Mouse (Mus musculus): Measurements from ENCODE around the gene Olfr1535. TPM values are rescaled to one million over a fixed set of nuclear protein-coding genes. Genes with fewer than 3 reads are reported as not detected.

The Olfr1535 gene
- total and polyA plus RNA-seq, 2 experiments: not detected

- WGBS: 1% methylated on average over 39 of the region's 39 CpGs
- Histone ChIP-seq H3K36me3 (ENCODE audit: control insufficient read depth, insufficient read depth, low read length) (peaks cover 8% of the 10 kb centered on the region), H3K27ac (replicated peaks; ENCODE audit: insufficient read depth, low read depth, low read length) (peak within 1 kb of the TSS; percentile 87), H3K9ac (ENCODE audit: low read depth, low read length) (peak within 1 kb of the TSS; percentile 100), H3K4me3 (ENCODE audit: insufficient read depth, low read depth, low read length) (peak within 1 kb of the TSS; percentile 98), H3K27me3 (ENCODE audit: control insufficient read depth, insufficient read depth, low read length) (no peaks in the 10 kb centered on the region), H3K79me2 (ENCODE audit: control insufficient read depth, insufficient read depth, low read length) (0 out of 2 replicates have a peak, but pooled peaks cover 2% of the 10 kb centered on the region), H3K4me1 (ENCODE audit: control insufficient read depth, insufficient read depth, low read length) (peaks cover 2% of the 10 kb centered on the region; the same call in 1 of the 2 replicates)
- peak; percentile 82 for DNase-seq (ENCODE audit: extremely low read depth, low read depth, low spot score)
- TF ChIP-seq POLR2A (IDR thresholded peaks at IDR 0.05; ENCODE audit: extremely low read depth, insufficient read depth, low read length) (no peak), CTCF (IDR thresholded peaks at IDR 0.05; ENCODE audit: low read depth, low read length) (0 out of 2 replicates have a peak, but pooled peaks have one; percentile 0)
Observed at GRCm38 (mm10) chr13:21530781-21531201, 28.9 kb downstream of the Olfr1535 start, which contains the start of gene Zkscan8. TSS of gene Zkscan8 (minus strand) at chr13:21531120.

- WGBS: 48% methylated on average over 7 of the region's 7 CpGs
- peaks cover 2% of the 10 kb centered on the region; the same call in 1 of the 2 replicates for H3K4me1 ChIP-seq (ENCODE audit: control insufficient read depth, insufficient read depth, low read length)
- TF ChIP-seq POLR2A (IDR thresholded peaks at IDR 0.05; ENCODE audit: extremely low read depth, insufficient read depth, low read length) (no peak), CTCF (IDR thresholded peaks at IDR 0.05; ENCODE audit: low read depth, low read length) (no peak)
Observed at GRCm38 (mm10) chr13:21530136-21530535, 29.6 kb downstream of the Olfr1535 start.

GRCm38 (mm10) chr13:21506221-21506649 is 53.5 kb downstream of the Olfr1535 start:
- peak overlapping the region; percentile 76 for H3K9ac ChIP-seq (ENCODE audit: low read depth, low read length)
- under 1% methylated on average over 21 of the region's 21 CpGs for WGBS
- peak overlapping the region; percentile 86 for H3K27ac ChIP-seq (replicated peaks; ENCODE audit: insufficient read depth, low read depth, low read length)
- no peaks in the 10 kb centered on the region for H3K27me3 ChIP-seq (ENCODE audit: control insufficient read depth, insufficient read depth, low read length)
- DNase-seq (ENCODE audit: extremely low read depth, low read depth, low spot score): peak; percentile 82
- H3K36me3 ChIP-seq (ENCODE audit: control insufficient read depth, insufficient read depth, low read length): no peaks in the 10 kb centered on the region
- no peaks in the 10 kb centered on the region for H3K79me2 ChIP-seq (ENCODE audit: control insufficient read depth, insufficient read depth, low read length)
- peaks cover 1% of the 10 kb centered on the region; the same call in 1 of the 2 replicates for H3K4me1 ChIP-seq (ENCODE audit: control insufficient read depth, insufficient read depth, low read length)
- H3K4me3 ChIP-seq (ENCODE audit: insufficient read depth, low read depth, low read length): peak overlapping the region; percentile 90
- TF ChIP-seq POLR2A (IDR thresholded peaks at IDR 0.05; ENCODE audit: extremely low read depth, insufficient read depth, low read length) (0 out of 2 replicates have a peak, but pooled peaks have one; percentile 42), CTCF (IDR thresholded peaks at IDR 0.05; ENCODE audit: low read depth, low read length) (no peak)

More at GRCm38 (mm10) chr13:21530136-21530535, 29.6 kb downstream of the Olfr1535 start:
- H3K4me3 ChIP-seq (ENCODE audit: insufficient read depth, low read depth, low read length): peak overlapping the region; percentile 4; the same call in 1 of the 2 replicates
- H3K9ac ChIP-seq (ENCODE audit: low read depth, low read length): no peak overlapping the region
- H3K36me3 ChIP-seq (ENCODE audit: control insufficient read depth, insufficient read depth, low read length): peaks cover 12% of the 10 kb centered on the region
- 0 out of 2 replicates have a peak, but pooled peaks cover 2% of the 10 kb centered on the region for H3K79me2 ChIP-seq (ENCODE audit: control insufficient read depth, insufficient read depth, low read length)
- no peaks in the 10 kb centered on the region for H3K27me3 ChIP-seq (ENCODE audit: control insufficient read depth, insufficient read depth, low read length)
- H3K27ac ChIP-seq (replicated peaks; ENCODE audit: insufficient read depth, low read depth, low read length): no peak overlapping the region
- DNase-seq (ENCODE audit: extremely low read depth, low read depth, low spot score): peak; percentile 9

Other genes starting within 250 kb of the Olfr1535 start
Only the 30 nearest of the 31 such genes appear.
- gene Olfr1367, start 213.0 kb downstream of the Olfr1535 start, total RNA-seq (2014; rRNA removed): not detected in 2 replicates
- gene Olfr1367, start 213.0 kb downstream of the Olfr1535 start, polyA plus RNA-seq (2012; rRNA removed): not detected in 2 replicates
- gene Zscan12, start 197.1 kb downstream of the Olfr1535 start, total RNA-seq (2014; rRNA removed): 5.4 and 6.0 TPM in 2 replicates
- 1.0 and 1.2 TPM in 2 replicates for gene Zscan12, start 197.1 kb downstream of the Olfr1535 start, polyA plus RNA-seq (2012; rRNA removed)
- gene Zkscan3, start 157.1 kb downstream of the Olfr1535 start, total RNA-seq (2014; rRNA removed): 31.6 and 33.1 TPM in 2 replicates
- 10.9 and 14.5 TPM in 2 replicates for gene Zkscan3, start 157.1 kb downstream of the Olfr1535 start, polyA plus RNA-seq (2012; rRNA removed)
- 0.60 and 0.83 TPM in 2 replicates for gene Pgbd1, start 118.8 kb downstream of the Olfr1535 start, total RNA-seq (2014; rRNA removed)
- 0.20 and 0.26 TPM in 2 replicates for gene Pgbd1, start 118.8 kb downstream of the Olfr1535 start, polyA plus RNA-seq (2012; rRNA removed)
- gene Zscan26, start 106.2 kb downstream of the Olfr1535 start, total RNA-seq (2014; rRNA removed): 30.8 and 33.4 TPM in 2 replicates
- 7.5 and 12.1 TPM in 2 replicates for gene Zscan26, start 106.2 kb downstream of the Olfr1535 start, polyA plus RNA-seq (2012; rRNA removed)
- 0.27 and 0.55 TPM in 2 replicates for gene Nkapl, start 91.4 kb downstream of the Olfr1535 start, total RNA-seq (2014; rRNA removed)
- 0.13 and 0.29 TPM in 2 replicates for gene Nkapl, start 91.4 kb downstream of the Olfr1535 start, polyA plus RNA-seq (2012; rRNA removed)
- 0.47 and 1.0 TPM in 2 replicates for gene Zkscan4, start 81.0 kb downstream of the Olfr1535 start, total RNA-seq (2014; rRNA removed)
- 0.09 and 0.29 TPM in 2 replicates for gene Zkscan4, start 81.0 kb downstream of the Olfr1535 start, polyA plus RNA-seq (2012; rRNA removed)
- gene Gm10065, start 80.5 kb downstream of the Olfr1535 start, total RNA-seq (2014; rRNA removed): not detected in 2 replicates
- gene Gm10065, start 80.5 kb downstream of the Olfr1535 start, polyA plus RNA-seq (2012; rRNA removed): not detected in 2 replicates
- gene AK157302, start 64.7 kb downstream of the Olfr1535 start, total RNA-seq (2014; rRNA removed): 0.27 and 0.28 TPM in 2 replicates
- 0.11 TPM in 1 of 2 replicates, not detected in the other for gene AK157302, start 64.7 kb downstream of the Olfr1535 start, polyA plus RNA-seq (2012; rRNA removed)
- 20.5 and 23.4 TPM in 2 replicates for gene Gm11273, start 58.5 kb downstream of the Olfr1535 start, total RNA-seq (2014; rRNA removed)
- 26.0 and 26.2 TPM in 2 replicates for gene Gm11273, start 58.5 kb downstream of the Olfr1535 start, polyA plus RNA-seq (2012; rRNA removed)
- gene Zkscan8, start 28.8 kb downstream of the Olfr1535 start, total RNA-seq (2014; rRNA removed): 4.7 and 5.3 TPM in 2 replicates
- 1.5 and 1.7 TPM in 2 replicates for gene Zkscan8, start 28.8 kb downstream of the Olfr1535 start, polyA plus RNA-seq (2012; rRNA removed)
- gene Olfr1366, start 17.1 kb downstream of the Olfr1535 start, total RNA-seq (2014; rRNA removed): not detected in 2 replicates
- not detected in 2 replicates for gene Olfr1366, start 17.1 kb downstream of the Olfr1535 start, polyA plus RNA-seq (2012; rRNA removed)
- not detected in 2 replicates for gene Olfr1364, start 21.9 kb upstream of the Olfr1535 start, total RNA-seq (2014; rRNA removed)
- not detected in 2 replicates for gene Olfr1364, start 21.9 kb upstream of the Olfr1535 start, polyA plus RNA-seq (2012; rRNA removed)
- not detected in 2 replicates for gene Olfr1362, start 54.1 kb upstream of the Olfr1535 start, total RNA-seq (2014; rRNA removed)
- not detected in 2 replicates for gene Olfr1362, start 54.1 kb upstream of the Olfr1535 start, polyA plus RNA-seq (2012; rRNA removed)
- gene Olfr11, start 82.6 kb upstream of the Olfr1535 start, total RNA-seq (2014; rRNA removed): not detected in 2 replicates
- gene Olfr11, start 82.6 kb upstream of the Olfr1535 start, polyA plus RNA-seq (2012; rRNA removed): not detected in 2 replicates
- not detected in 2 replicates for gene Olfr1361, start 103.5 kb upstream of the Olfr1535 start, total RNA-seq (2014; rRNA removed)
- not detected in 2 replicates for gene Olfr1361, start 103.5 kb upstream of the Olfr1535 start, polyA plus RNA-seq (2012; rRNA removed)
- gene Olfr1360, start 117.5 kb upstream of the Olfr1535 start, total RNA-seq (2014; rRNA removed): not detected in 2 replicates
- gene Olfr1360, start 117.5 kb upstream of the Olfr1535 start, polyA plus RNA-seq (2012; rRNA removed): not detected in 2 replicates
- gene Olfr1359, start 138.2 kb upstream of the Olfr1535 start, total RNA-seq (2014; rRNA removed): not detected in 2 replicates
- not detected in 2 replicates for gene Olfr1359, start 138.2 kb upstream of the Olfr1535 start, polyA plus RNA-seq (2012; rRNA removed)
- gene Hist1h2bl, start 156.2 kb upstream of the Olfr1535 start, total RNA-seq (2014; rRNA removed): 1.4 and 1.5 TPM in 2 replicates
- gene Hist1h2bl, start 156.2 kb upstream of the Olfr1535 start, polyA plus RNA-seq (2012; rRNA removed): 0.90 TPM in 1 of 2 replicates, not detected in the other
- gene Hist1h2ai, start 156.5 kb upstream of the Olfr1535 start, total RNA-seq (2014; rRNA removed): 8.9 and 10.2 TPM in 2 replicates
- 0.64 and 1.6 TPM in 2 replicates for gene Hist1h2ai, start 156.5 kb upstream of the Olfr1535 start, polyA plus RNA-seq (2012; rRNA removed)
- 24.2 and 48.6 TPM in 2 replicates for gene Hist1h3h, start 157.8 kb upstream of the Olfr1535 start, total RNA-seq (2014; rRNA removed)
- 1.8 TPM in 1 of 2 replicates, not detected in the other for gene Hist1h3h, start 157.8 kb upstream of the Olfr1535 start, polyA plus RNA-seq (2012; rRNA removed)
- gene Hist1h2bm, start 162.2 kb upstream of the Olfr1535 start, total RNA-seq (2014; rRNA removed): 2.8 and 7.2 TPM in 2 replicates
- not detected in 2 replicates for gene Hist1h2bm, start 162.2 kb upstream of the Olfr1535 start, polyA plus RNA-seq (2012; rRNA removed)
- gene Hist1h4j, start 175.2 kb upstream of the Olfr1535 start, total RNA-seq (2014; rRNA removed): 21.5 and 24.9 TPM in 2 replicates
- 0.31 and 1.1 TPM in 2 replicates for gene Hist1h4j, start 175.2 kb upstream of the Olfr1535 start, polyA plus RNA-seq (2012; rRNA removed)
- 41.2 and 45.6 TPM in 2 replicates for gene Hist1h4k, start 190.6 kb upstream of the Olfr1535 start, total RNA-seq (2014; rRNA removed)
- gene Hist1h4k, start 190.6 kb upstream of the Olfr1535 start, polyA plus RNA-seq (2012; rRNA removed): 3.6 and 8.6 TPM in 2 replicates
- gene Hist1h2ak, start 193.9 kb upstream of the Olfr1535 start, total RNA-seq (2014; rRNA removed): 3.3 and 6.0 TPM in 2 replicates
- 0.47 TPM in 1 of 2 replicates, not detected in the other for gene Hist1h2ak, start 193.9 kb upstream of the Olfr1535 start, polyA plus RNA-seq (2012; rRNA removed)
- gene Hist1h2bn, start 194.2 kb upstream of the Olfr1535 start, total RNA-seq (2014; rRNA removed): 4.6 and 10.8 TPM in 2 replicates
- not detected in 2 replicates for gene Hist1h2bn, start 194.2 kb upstream of the Olfr1535 start, polyA plus RNA-seq (2012; rRNA removed)
- gene Hist1h1b, start 220.7 kb upstream of the Olfr1535 start, total RNA-seq (2014; rRNA removed): 3.5 and 4.5 TPM in 2 replicates
- gene Hist1h1b, start 220.7 kb upstream of the Olfr1535 start, polyA plus RNA-seq (2012; rRNA removed): 0.35 TPM in 1 of 2 replicates, not detected in the other
- gene Hist1h3i, start 223.5 kb upstream of the Olfr1535 start, total RNA-seq (2014; rRNA removed): 26.6 and 38.0 TPM in 2 replicates
- gene Hist1h3i, start 223.5 kb upstream of the Olfr1535 start, polyA plus RNA-seq (2012; rRNA removed): 4.1 and 5.4 TPM in 2 replicates
- 7.3 and 8.7 TPM in 2 replicates for gene Hist1h2an, start 227.3 kb upstream of the Olfr1535 start, total RNA-seq (2014; rRNA removed)
- not detected in 2 replicates for gene Hist1h2an, start 227.3 kb upstream of the Olfr1535 start, polyA plus RNA-seq (2012; rRNA removed)
- 0.40 and 0.74 TPM in 2 replicates for gene Hist1h2bp, start 227.6 kb upstream of the Olfr1535 start, total RNA-seq (2014; rRNA removed)
- gene Hist1h2bp, start 227.6 kb upstream of the Olfr1535 start, polyA plus RNA-seq (2012; rRNA removed): not detected in 2 replicates

All from liver, adult 2 months (tissue).